ENCODE assay signal across 17 mouse cellular contexts in genomic region chr7:120684731-120685161, GRCm38 (mm10). TPM values are rescaled to one million over a fixed set of nuclear protein-coding genes. Genes with fewer than 3 reads are reported as not detected.
DNase-seq lines count a peak whose midpoint lies in the region; ATAC-seq and TF ChIP-seq lines count a peak whose summit lies in the region.
"Had no signal": no experiment of that assay in that cellular context is flagged by ENCODE, and none has a peak within 500 bp of the region (broad histone marks: within the 10 kb centered on the region; RNA-seq: fewer than 3 reads in every experiment).

No protein-coding gene starts in this region.

- peak; percentile 39 for DNase-seq in layer of hippocampus, adult 11-12 months (ENCODE audit: low spot score)
- DNase-seq in layer of hippocampus, adult 9-10 months (ENCODE audit: low spot score) = no peak
- no peak for DNase-seq in stomach, postnatal 0 days (ENCODE audit: low spot score)
- peak; percentile 31 to 38 for DNase-seq in layer of hippocampus, adult 8-10 months (ENCODE audit: low spot score in 2 of 2)
- DNase-seq in thymus, postnatal 14 days = no peak
- no peak for DNase-seq in urinary bladder, postnatal 25 days (ENCODE audit: low spot score)
- DNase-seq: adrenal gland, postnatal 14 days; cerebellum, adult 11-12 months; embryo, embryonic 11 days; kidney, adult 18-20 months; liver, embryonic 13.5 days; midbrain, embryonic 14.5 days had no signal

- peak overlapping the region; percentile 24; the same call in 1 of the 2 replicates for H3K27ac ChIP-seq in stomach, embryonic 14.5 days (ENCODE audit: low read length)
- H3K27ac ChIP-seq in stomach, postnatal 0 days (replicated peaks) = no peak overlapping the region
- H3K27ac ChIP-seq: liver, embryonic 13.5 days; neural tube, embryonic 13.5 days had no signal

- H3K4me2 ChIP-seq in stomach, embryonic 14.5 days (replicated peaks; ENCODE audit: low read depth, low read length) = 0 out of 2 replicates have a peak overlapping the region, but pooled peaks have one; percentile 1
- no peak overlapping the region for H3K4me2 ChIP-seq in stomach, postnatal 0 days (replicated peaks; ENCODE audit: low read depth)
- H3K4me2 ChIP-seq: liver, embryonic 13.5 days; neural tube, embryonic 13.5 days had no signal

- WGBS in stomach, embryonic 14.5 days = 33% methylated on average over 2 of the region's 2 CpGs
- 32% methylated on average over 2 of the region's 2 CpGs for WGBS in stomach, postnatal 0 days

- H3K9ac ChIP-seq in stomach, embryonic 14.5 days (replicated peaks; ENCODE audit: low read depth, low read length) = no peak overlapping the region
- no peak overlapping the region for H3K9ac ChIP-seq in stomach, postnatal 0 days (ENCODE audit: low read length)
- H3K9ac ChIP-seq: liver, embryonic 13.5 days; neural tube, embryonic 13.5 days had no signal

- H3K4me1 ChIP-seq in stomach, embryonic 14.5 days (ENCODE audit: control insufficient read depth, insufficient read depth, low read length) = peaks cover 19% of the 10 kb centered on the region
- H3K4me1 ChIP-seq in stomach, postnatal 0 days (replicated peaks; ENCODE audit: control insufficient read depth, insufficient read depth) = no peaks in the 10 kb centered on the region; the same call in 1 of the 2 replicates

- H3K27me3 ChIP-seq in stomach, embryonic 14.5 days (ENCODE audit: control insufficient read depth, insufficient read depth, low read length) = no peaks in the 10 kb centered on the region
- no peaks in the 10 kb centered on the region for H3K27me3 ChIP-seq in stomach, postnatal 0 days (ENCODE audit: control insufficient read depth, insufficient read depth, low read length)
- H3K27me3 ChIP-seq: liver, embryonic 13.5 days; neural tube, embryonic 13.5 days had no signal

- H3K4me3 ChIP-seq in stomach, embryonic 14.5 days (ENCODE audit: low read depth, low read length) = no peak overlapping the region
- H3K4me3 ChIP-seq in stomach, postnatal 0 days (ENCODE audit: low read depth, low read length) = no peak overlapping the region
- H3K4me3 ChIP-seq: liver, embryonic 13.5 days; neural tube, embryonic 13.5 days had no signal

- no peaks in the 10 kb centered on the region for H3K36me3 ChIP-seq in stomach, embryonic 14.5 days (ENCODE audit: control insufficient read depth, insufficient read depth, low read length)
- H3K36me3 ChIP-seq in stomach, postnatal 0 days (ENCODE audit: control insufficient read depth, insufficient read depth, low read length) = no peaks in the 10 kb centered on the region
- H3K36me3 ChIP-seq: liver, embryonic 13.5 days; neural tube, embryonic 13.5 days had no signal

- no peak for ATAC-seq in stomach, embryonic 14.5 days (ENCODE audit: insufficient number of reproducible peaks, insufficient read depth, low FRiP score, low read depth)
- no peak for ATAC-seq in stomach, postnatal 0 days (ENCODE audit: low FRiP score, low TSS enrichment)

- TF ChIP-seq CTCF in stomach, postnatal 0 days (IDR thresholded peaks at IDR 0.05; ENCODE audit: low read depth) = no peak

- no peak for TF ChIP-seq EP300 in stomach, postnatal 0 days (optimal IDR thresholded peaks at IDR 0.05)

- no peaks in the 10 kb centered on the region for H3K9me3 ChIP-seq in stomach, embryonic 14.5 days (ENCODE audit: control insufficient read depth, low read depth, low read length)
- no peaks in the 10 kb centered on the region for H3K9me3 ChIP-seq in stomach, postnatal 0 days (ENCODE audit: control insufficient read depth, low read length)
- H3K9me3 ChIP-seq: liver, embryonic 13.5 days; neural tube, embryonic 13.5 days had no signal

RNA-seq across cellular contexts. Expression of gene Mosmo, which starts 7.3 kb away (rescaled TPM):
- 15.8 and 16.5 TPM in 2 replicates for polyA plus RNA-seq in stomach, embryonic 14.5 days (2014; fragmentation: Nextera tagmentation; extraction: Ambion mirVana)
- 6.9 and 7.0 TPM in 2 replicates for polyA plus RNA-seq in stomach, postnatal 0 days (2015; fragmentation: Nextera tagmentation; extraction: Ambion mirVana)
- total RNA-seq in layer of hippocampus, adult 8-10 months (2022) = 10 to 100 TPM; 76.4 to 84.5 (median 78.2) TPM

RNA-seq across cellular contexts. Expression of gene Pdzd9, which starts 14.6 kb away (rescaled TPM):
- polyA plus RNA-seq in stomach, embryonic 14.5 days (2014; fragmentation: Nextera tagmentation; extraction: Ambion mirVana) = 0.20 and 0.43 TPM in 2 replicates
- 0.25 and 0.27 TPM in 2 replicates for polyA plus RNA-seq in stomach, postnatal 0 days (2015; fragmentation: Nextera tagmentation; extraction: Ambion mirVana)
- total RNA-seq in layer of hippocampus, adult 8-10 months (2022) = under 1 TPM in 1 of 4 experiments, not detected in 3; 0.31 TPM
- total RNA-seq: adrenal gland, postnatal 14 days; granulocyte monocyte progenitor cell, adult 5-6 weeks; heart, postnatal 25 days; layer of hippocampus, postnatal 36 days had no signal

RNA-seq across cellular contexts. Expression of gene Uqcrc2, which starts 49.8 kb away (rescaled TPM):
- 197 and 198 TPM in 2 replicates for polyA plus RNA-seq in stomach, embryonic 14.5 days (2014; fragmentation: Nextera tagmentation; extraction: Ambion mirVana)
- 191 and 193 TPM in 2 replicates for polyA plus RNA-seq in stomach, postnatal 0 days (2015; fragmentation: Nextera tagmentation; extraction: Ambion mirVana)
- total RNA-seq in layer of hippocampus, adult 8-10 months (2022) = 100 to 1,000 TPM; 237 to 257 (median 241) TPM

RNA-seq across cellular contexts. Expression of gene Vwa3a, which starts 54.4 kb away (rescaled TPM):
- polyA plus RNA-seq in stomach, embryonic 14.5 days (2014; fragmentation: Nextera tagmentation; extraction: Ambion mirVana) = 0.27 and 0.41 TPM in 2 replicates
- polyA plus RNA-seq in stomach, postnatal 0 days (2015; fragmentation: Nextera tagmentation; extraction: Ambion mirVana) = 0.21 and 0.29 TPM in 2 replicates
- 10 to 100 TPM; 15.7 to 19.1 (median 17.9) TPM for total RNA-seq in layer of hippocampus, adult 8-10 months (2022)
- total RNA-seq: granulocyte monocyte progenitor cell, adult 5-6 weeks had no signal

Comparison
In these comparisons a context has a peak if more than half of its experiments do, and no peak if none do; other contexts are left out.
1. DNase-seq: peak in layer of hippocampus, adult 11-12 months (single experiment) and layer of hippocampus, adult 8-10 months (2 of 2); none in layer of hippocampus, adult 9-10 months (single experiment), stomach, postnatal 0 days (single experiment), thymus, postnatal 14 days (single experiment) and urinary bladder, postnatal 25 days (single experiment).